Mouse (Mus musculus): ENCODE data around the gene Camk1d. TPM values are rescaled to one million over a fixed set of nuclear protein-coding genes. Genes with fewer than 3 reads are reported as not detected.

Camk1d gene
- total and polyA plus RNA-seq, 3 experiments = 2.6 to 10.8 (median 6.8) TPM

- H3K9me3 ChIP-seq (replicated peaks) = no peaks in the 10 kb centered on the region
- H3K27me3 ChIP-seq (ENCODE audit: insufficient read depth, low read length) = no peaks in the 10 kb centered on the region; the same call in 1 of the 2 replicates
These were observed 409.9 kb downstream of the Camk1d start for GRCm38 (mm10) chr2:5304451-5304850.

DNA sequence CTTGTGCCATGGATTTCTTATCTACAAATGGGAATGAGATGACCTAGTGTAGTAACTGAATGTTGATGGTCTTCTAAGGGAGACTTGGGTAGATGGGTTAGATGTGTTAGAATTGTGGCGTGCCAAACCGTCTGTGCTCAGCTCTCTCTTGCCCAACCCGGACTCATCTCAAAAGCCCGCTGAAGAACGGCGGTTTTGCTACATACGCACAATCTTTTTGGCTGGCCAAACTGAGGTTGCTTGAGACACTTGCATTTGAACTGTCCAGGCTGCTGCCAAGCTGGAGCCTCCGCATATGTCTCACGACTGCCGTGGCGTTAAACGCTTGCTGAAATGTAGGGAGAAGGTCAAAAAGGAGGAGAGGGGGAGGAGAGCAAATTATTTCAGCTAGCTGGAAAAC, 413.0 kb downstream of the Camk1d start:
- Histone ChIP-seq H3K4me3 (ENCODE audit: low read depth, low read length) (no peak overlapping the region), H3K9me3 (replicated peaks) (no peaks in the 10 kb centered on the region), H3K27me3 (ENCODE audit: insufficient read depth, low read length) (no peaks in the 10 kb centered on the region), H3K4me1 (ENCODE audit: insufficient read depth, low read depth, low read length) (no peaks in the 10 kb centered on the region), H3K36me3 (replicated peaks) (no peaks in the 10 kb centered on the region)
- DNase-seq (ENCODE audit: low spot score) = no peak
- TF ChIP-seq TAL1 (conservative IDR thresholded peaks at IDR 0.05; ENCODE audit: low read depth, low read length) (no peak), GATA1 (IDR thresholded peaks at IDR 0.05; ENCODE audit: borderline replicate concordance, low read length) (no peak), CTCF (IDR thresholded peaks at IDR 0.05; ENCODE audit: low read depth, low read length) (no peak), GATA2 (IDR thresholded peaks at IDR 0.05; ENCODE audit: borderline replicate concordance, low read depth, low read length) (no peak), POLR2AphosphoS5 (IDR thresholded peaks at IDR 0.05; ENCODE audit: insufficient replicate concordance, low read depth, low read length) (no peak)
- ATAC-seq (ENCODE audit: extremely low read depth, insufficient number of reproducible peaks, low FRiP score, poor library complexity, severe bottlenecking) = no peak

More at GRCm38 (mm10) chr2:5304451-5304850, 409.9 kb downstream of the Camk1d start:
- Histone ChIP-seq H3K4me1 (ENCODE audit: insufficient read depth, low read depth, low read length) (no peaks in the 10 kb centered on the region), H3K36me3 (replicated peaks) (no peaks in the 10 kb centered on the region), H3K4me3 (ENCODE audit: low read depth, low read length) (no peak overlapping the region)
- no peak for ATAC-seq (ENCODE audit: extremely low read depth, insufficient number of reproducible peaks, low FRiP score, poor library complexity, severe bottlenecking)
- TF ChIP-seq TAL1 (conservative IDR thresholded peaks at IDR 0.05; ENCODE audit: low read depth, low read length) (no peak), CTCF (IDR thresholded peaks at IDR 0.05; ENCODE audit: low read depth, low read length) (no peak), GATA2 (IDR thresholded peaks at IDR 0.05; ENCODE audit: borderline replicate concordance, low read depth, low read length) (no peak), POLR2AphosphoS5 (IDR thresholded peaks at IDR 0.05; ENCODE audit: insufficient replicate concordance, low read depth, low read length) (no peak), GATA1 (IDR thresholded peaks at IDR 0.05; ENCODE audit: borderline replicate concordance, low read length) (no peak)
- DNase-seq (ENCODE audit: low spot score) = no peak

GRCm38 (mm10) chr2:5298071-5298470, 416.2 kb downstream of the Camk1d start:
- TF ChIP-seq POLR2AphosphoS5 (IDR thresholded peaks at IDR 0.05; ENCODE audit: insufficient replicate concordance, low read depth, low read length) = no peak
- no peak for TF ChIP-seq TAL1 (conservative IDR thresholded peaks at IDR 0.05; ENCODE audit: low read depth, low read length)
- TF ChIP-seq GATA1 (IDR thresholded peaks at IDR 0.05; ENCODE audit: borderline replicate concordance, low read length) = no peak
- no peak for TF ChIP-seq GATA2 (IDR thresholded peaks at IDR 0.05; ENCODE audit: borderline replicate concordance, low read depth, low read length)
- TF ChIP-seq CTCF (IDR thresholded peaks at IDR 0.05; ENCODE audit: low read depth, low read length) = no peak
- ATAC-seq (ENCODE audit: extremely low read depth, insufficient number of reproducible peaks, low FRiP score, poor library complexity, severe bottlenecking) = no peak
- H3K4me1 ChIP-seq (ENCODE audit: insufficient read depth, low read depth, low read length) = no peaks in the 10 kb centered on the region
- no peak overlapping the region for H3K4me3 ChIP-seq (ENCODE audit: low read depth, low read length)
- no peaks in the 10 kb centered on the region for H3K9me3 ChIP-seq (replicated peaks)
- DNase-seq (ENCODE audit: low spot score) = no peak
- no peaks in the 10 kb centered on the region for H3K36me3 ChIP-seq (replicated peaks)
- H3K27me3 ChIP-seq (ENCODE audit: insufficient read depth, low read length) = no peaks in the 10 kb centered on the region

- Histone ChIP-seq H3K9me3 (replicated peaks) (no peaks in the 10 kb centered on the region), H3K4me1 (ENCODE audit: insufficient read depth, low read depth, low read length) (no peaks in the 10 kb centered on the region), H3K36me3 (replicated peaks) (no peaks in the 10 kb centered on the region), H3K4me3 (ENCODE audit: low read depth, low read length) (no peak overlapping the region), H3K27me3 (ENCODE audit: insufficient read depth, low read length) (no peaks in the 10 kb centered on the region)
- DNase-seq (ENCODE audit: low spot score) (no peak), ATAC-seq (ENCODE audit: extremely low read depth, insufficient number of reproducible peaks, low FRiP score, poor library complexity, severe bottlenecking) (no peak)
- TF ChIP-seq TAL1 (conservative IDR thresholded peaks at IDR 0.05; ENCODE audit: low read depth, low read length) = no peak
- no peak for TF ChIP-seq CTCF (IDR thresholded peaks at IDR 0.05; ENCODE audit: low read depth, low read length)
- no peak for TF ChIP-seq POLR2AphosphoS5 (IDR thresholded peaks at IDR 0.05; ENCODE audit: insufficient replicate concordance, low read depth, low read length)
- TF ChIP-seq GATA2 (IDR thresholded peaks at IDR 0.05; ENCODE audit: borderline replicate concordance, low read depth, low read length) = no peak
- TF ChIP-seq GATA1 (IDR thresholded peaks at IDR 0.05; ENCODE audit: borderline replicate concordance, low read length) = no peak
These were observed 417.4 kb downstream of the Camk1d start for GRCm38 (mm10) chr2:5296749-5297545.

DNA sequence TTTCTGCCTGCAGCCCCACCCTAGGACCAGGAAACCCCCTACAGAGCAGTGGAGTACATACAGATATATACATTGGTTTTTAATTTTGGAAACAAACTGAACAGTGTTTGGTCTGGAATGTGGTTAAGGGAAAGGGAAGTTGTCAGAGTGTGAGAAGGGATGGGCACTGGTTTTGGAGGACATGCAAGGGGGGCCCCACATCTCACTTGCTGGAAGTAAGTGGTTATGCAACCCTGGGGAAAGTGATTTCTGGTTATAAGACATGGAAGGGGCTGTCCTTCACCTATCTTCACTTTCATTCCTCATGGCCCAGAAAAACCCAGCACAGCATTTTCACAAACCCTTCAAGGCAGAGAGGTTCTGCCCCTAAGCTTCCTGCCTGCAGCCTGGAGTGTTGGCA, 419.2 kb downstream of the Camk1d start:
- Histone ChIP-seq H3K36me3 (replicated peaks) (no peaks in the 10 kb centered on the region), H3K27me3 (ENCODE audit: insufficient read depth, low read length) (no peaks in the 10 kb centered on the region), H3K4me1 (ENCODE audit: insufficient read depth, low read depth, low read length) (no peaks in the 10 kb centered on the region), H3K9me3 (replicated peaks) (no peaks in the 10 kb centered on the region), H3K4me3 (ENCODE audit: low read depth, low read length) (no peak overlapping the region)
- TF ChIP-seq GATA1 (IDR thresholded peaks at IDR 0.05; ENCODE audit: borderline replicate concordance, low read length) (no peak), POLR2AphosphoS5 (IDR thresholded peaks at IDR 0.05; ENCODE audit: insufficient replicate concordance, low read depth, low read length) (no peak), CTCF (IDR thresholded peaks at IDR 0.05; ENCODE audit: low read depth, low read length) (no peak), GATA2 (IDR thresholded peaks at IDR 0.05; ENCODE audit: borderline replicate concordance, low read depth, low read length) (no peak), TAL1 (conservative IDR thresholded peaks at IDR 0.05; ENCODE audit: low read depth, low read length) (no peak)
- DNase-seq (ENCODE audit: low spot score) (no peak), ATAC-seq (ENCODE audit: extremely low read depth, insufficient number of reproducible peaks, low FRiP score, poor library complexity, severe bottlenecking) (no peak)

GRCm38 (mm10) chr2:5294451-5294850, 419.9 kb downstream of the Camk1d start:
- TF ChIP-seq GATA1 (IDR thresholded peaks at IDR 0.05; ENCODE audit: borderline replicate concordance, low read length) (no peak), POLR2AphosphoS5 (IDR thresholded peaks at IDR 0.05; ENCODE audit: insufficient replicate concordance, low read depth, low read length) (no peak), TAL1 (conservative IDR thresholded peaks at IDR 0.05; ENCODE audit: low read depth, low read length) (no peak), CTCF (IDR thresholded peaks at IDR 0.05; ENCODE audit: low read depth, low read length) (no peak), GATA2 (IDR thresholded peaks at IDR 0.05; ENCODE audit: borderline replicate concordance, low read depth, low read length) (no peak)
- Histone ChIP-seq H3K27me3 (ENCODE audit: insufficient read depth, low read length) (no peaks in the 10 kb centered on the region), H3K9me3 (replicated peaks) (no peaks in the 10 kb centered on the region), H3K4me3 (ENCODE audit: low read depth, low read length) (no peak overlapping the region), H3K4me1 (ENCODE audit: insufficient read depth, low read depth, low read length) (no peaks in the 10 kb centered on the region), H3K36me3 (replicated peaks) (no peaks in the 10 kb centered on the region)
- ATAC-seq (ENCODE audit: extremely low read depth, insufficient number of reproducible peaks, low FRiP score, poor library complexity, severe bottlenecking) = no peak
- no peak for DNase-seq (ENCODE audit: low spot score)
